Mouse (Mus musculus) hindbrain, embryonic 12.5 days (tissue): ENCODE data around the gene Tapbpl. TPM values are rescaled to one million over a fixed set of nuclear protein-coding genes. Genes with fewer than 3 reads are reported as not detected.

Source experiments
- ATAC-seq: fragments of 200-750 bp; cut with Nextera tagmentation; 2 replicates; pipeline ENCODE4 v1.8.0; 2017; ENCODE audit warnings: moderate TSS enrichment; ENCODE audit not compliant: low FRiP score
- H3K27ac ChIP-seq: fragments of 300-500 bp; sonication (generic); 2 replicates; pipeline ENCODE4 v1.5.1; 2016; ENCODE audit warnings: mild to moderate bottlenecking
- H3K27me3 ChIP-seq: fragments of 300-500 bp; sonication (generic); 2 replicates; pipeline ENCODE4 v1.6.1; 2016; ENCODE audit warnings: mild to moderate bottlenecking
- H3K36me3 ChIP-seq: fragments of 300-500 bp; sonication (generic); 2 replicates; pipeline ENCODE4 v1.6.1; 2016; ENCODE audit warnings: mild to moderate bottlenecking
- H3K4me1 ChIP-seq: fragments of 300-500 bp; sonication (generic); 2 replicates; pipeline ENCODE4 v1.6.1; 2016
- H3K4me2 ChIP-seq: fragments of 300-500 bp; sonication (generic); replicated peaks from 2 replicates; pipeline ENCODE4 v1.6.1; 2016; ENCODE audit warnings: mild to moderate bottlenecking
- H3K4me3 ChIP-seq: fragments of 300-500 bp; sonication (generic); 2 replicates; pipeline ENCODE4 v1.5.1; 2016; ENCODE audit warnings: mild to moderate bottlenecking
- H3K9ac ChIP-seq: fragments of 300-500 bp; sonication (generic); 2 replicates; pipeline ENCODE4 v1.6.1; 2016; ENCODE audit warnings: mild to moderate bottlenecking, moderate library complexity
- H3K9me3 ChIP-seq: fragments of 300-500 bp; sonication (generic); replicated peaks from 2 replicates; pipeline ENCODE4 v1.6.1; 2016; ENCODE audit warnings: mild to moderate bottlenecking
- WGBS: fragments of 180-500 bp; shearing (Covaris S2); methylation state at CpG from one replicate; pipeline ENCODE4 v1.1.7; 2016; 5-methylcytosine and 5-hydroxymethylcytosine counted together
- polyA plus RNA-seq: library from polyadenylated mRNA; unstranded; fragments of >200 nt; fragmentation: Nextera tagmentation; extraction: Ambion mirVana; gene quantifications from 2 replicates; pipeline ENCODE4 v1.2.1, GENCODE M21; 2016

Tapbpl gene
- polyA plus RNA-seq, 1 experiment from 2014 or later: 2.5 TPM

DNA sequence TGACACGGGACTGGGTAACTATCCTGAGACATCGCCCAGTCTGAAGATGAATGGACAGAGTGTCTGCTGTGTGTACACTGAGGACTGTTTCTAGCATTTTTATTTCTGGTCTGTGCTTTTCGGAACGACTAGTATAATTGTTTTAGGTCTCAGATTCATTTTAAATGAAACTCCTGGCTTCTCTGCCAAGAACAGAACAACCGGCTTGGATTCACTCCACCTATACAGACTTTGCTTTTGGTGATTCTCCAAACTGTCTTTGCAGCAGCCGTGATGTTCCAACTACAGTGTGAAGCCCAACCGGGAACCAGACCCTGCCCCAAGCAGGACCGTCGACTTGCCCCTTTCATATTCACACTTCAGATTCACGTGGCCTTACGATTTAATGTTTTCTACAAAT, 13.8 kb downstream of the Tapbpl start:
- no peak for ATAC-seq
- H3K27ac ChIP-seq: no peak overlapping the region
- H3K9me3 ChIP-seq: no peaks in the 10 kb centered on the region
- no peak overlapping the region for H3K9ac ChIP-seq
- peaks cover 7% of the 10 kb centered on the region; the same call in 1 of the 2 replicates for H3K4me1 ChIP-seq
- H3K4me3 ChIP-seq: no peak overlapping the region
- H3K4me2 ChIP-seq: no peak overlapping the region
- peaks cover 16% of the 10 kb centered on the region for H3K27me3 ChIP-seq
- no peaks in the 10 kb centered on the region for H3K36me3 ChIP-seq
- WGBS: 92% methylated on average over 11 of the region's 11 CpGs

GRCm38 (mm10) chr6:125216898-125217297, 14.8 kb downstream of the Tapbpl start:
- Histone ChIP-seq H3K9me3 (no peaks in the 10 kb centered on the region), H3K4me1 (peaks cover 7% of the 10 kb centered on the region; the same call in 1 of the 2 replicates), H3K4me3 (no peak overlapping the region), H3K9ac (no peak overlapping the region), H3K36me3 (no peaks in the 10 kb centered on the region), H3K27me3 (peaks cover 25% of the 10 kb centered on the region), H3K27ac (no peak overlapping the region), H3K4me2 (no peak overlapping the region)
- ATAC-seq: no peak
- 88% methylated on average over 2 of the region's 2 CpGs for WGBS

- no peaks in the 10 kb centered on the region for H3K9me3 ChIP-seq
- peak; percentile 97 for ATAC-seq
- WGBS: under 1% methylated on average over 48 of the region's 48 CpGs
- H3K9ac ChIP-seq: peak within 1 kb of the TSS; percentile 70
- peak within 1 kb of the TSS; percentile 79 for H3K4me2 ChIP-seq
- H3K4me1 ChIP-seq: peaks cover 7% of the 10 kb centered on the region; the same call in 1 of the 2 replicates
- peak within 1 kb of the TSS; percentile 64 for H3K27ac ChIP-seq
- H3K4me3 ChIP-seq: peak within 1 kb of the TSS; percentile 50
- peaks cover 25% of the 10 kb centered on the region for H3K27me3 ChIP-seq
- no peaks in the 10 kb centered on the region for H3K36me3 ChIP-seq
Measured at GRCm38 (mm10) chr6:125215148-125215954, 16.3 kb downstream of the Tapbpl start, which contains the start of gene Vamp1. Vamp1 (plus strand) TSS chr6:125215551.

GRCm38 (mm10) chr6:125213715-125214114, 17.9 kb downstream of the Tapbpl start:
- no peaks in the 10 kb centered on the region for H3K36me3 ChIP-seq
- H3K4me3 ChIP-seq: no peak overlapping the region
- peaks cover 7% of the 10 kb centered on the region; the same call in 1 of the 2 replicates for H3K4me1 ChIP-seq
- no peak overlapping the region for H3K9ac ChIP-seq
- H3K9me3 ChIP-seq: no peaks in the 10 kb centered on the region
- no peak for ATAC-seq
- WGBS: 77% methylated on average over 6 of the region's 6 CpGs
- no peak overlapping the region for H3K4me2 ChIP-seq
- no peak overlapping the region for H3K27ac ChIP-seq
- H3K27me3 ChIP-seq: peaks cover 25% of the 10 kb centered on the region

DNA sequence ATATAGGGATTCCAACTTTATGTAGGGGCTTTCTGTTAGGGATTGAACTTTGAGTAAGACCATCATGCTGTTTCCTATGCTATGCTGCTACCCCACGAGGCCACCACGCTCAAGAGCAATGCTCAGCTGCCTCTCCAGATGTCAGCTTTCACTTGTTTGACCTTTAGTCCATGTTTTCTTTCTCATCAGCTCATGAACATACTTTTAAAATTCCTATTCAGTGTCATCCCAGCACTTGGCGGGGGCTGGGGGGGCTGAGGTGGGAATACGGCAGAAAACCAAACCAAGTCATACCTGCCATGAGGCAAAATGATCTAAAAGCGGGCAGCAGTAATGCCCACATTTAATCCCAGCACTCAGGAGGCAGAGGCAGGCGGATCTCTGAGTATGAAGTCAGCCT, 18.5 kb downstream of the Tapbpl start:
- H3K27ac ChIP-seq: no peak overlapping the region
- H3K9me3 ChIP-seq: no peaks in the 10 kb centered on the region
- H3K36me3 ChIP-seq: no peaks in the 10 kb centered on the region
- H3K4me3 ChIP-seq: no peak overlapping the region
- H3K27me3 ChIP-seq: peaks cover 25% of the 10 kb centered on the region
- peaks cover 7% of the 10 kb centered on the region; the same call in 1 of the 2 replicates for H3K4me1 ChIP-seq
- H3K9ac ChIP-seq: no peak overlapping the region
- no peak for ATAC-seq
- H3K4me2 ChIP-seq: no peak overlapping the region
- WGBS: 71% methylated on average over 6 of the region's 6 CpGs

DNA sequence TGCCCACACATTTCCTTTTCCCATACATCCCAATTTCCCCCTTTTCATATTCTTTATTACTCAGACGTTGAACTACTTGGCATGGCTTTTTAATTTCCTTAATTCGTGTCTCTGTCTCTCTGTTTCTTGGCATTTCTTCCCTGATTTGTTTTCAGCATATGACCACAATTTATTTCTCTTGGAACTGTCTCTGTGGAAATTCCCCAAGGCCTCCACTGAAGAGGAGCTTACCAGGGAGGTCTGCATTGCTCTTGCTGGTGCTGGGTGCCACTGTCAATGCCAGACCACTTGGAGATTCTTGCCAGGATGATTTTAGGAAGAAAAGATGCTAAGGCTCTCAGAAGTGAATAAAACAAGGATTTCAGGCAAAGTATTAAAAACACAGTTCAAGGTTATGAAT, 19.0 kb downstream of the Tapbpl start:
- Histone ChIP-seq H3K27ac (no peak overlapping the region), H3K4me2 (no peak overlapping the region), H3K9ac (no peak overlapping the region), H3K27me3 (peaks cover 25% of the 10 kb centered on the region), H3K36me3 (no peaks in the 10 kb centered on the region), H3K9me3 (no peaks in the 10 kb centered on the region), H3K4me1 (peaks cover 7% of the 10 kb centered on the region; the same call in 1 of the 2 replicates), H3K4me3 (no peak overlapping the region)
- no peak for ATAC-seq
- 56% methylated on average over 2 of the region's 2 CpGs for WGBS

DNA sequence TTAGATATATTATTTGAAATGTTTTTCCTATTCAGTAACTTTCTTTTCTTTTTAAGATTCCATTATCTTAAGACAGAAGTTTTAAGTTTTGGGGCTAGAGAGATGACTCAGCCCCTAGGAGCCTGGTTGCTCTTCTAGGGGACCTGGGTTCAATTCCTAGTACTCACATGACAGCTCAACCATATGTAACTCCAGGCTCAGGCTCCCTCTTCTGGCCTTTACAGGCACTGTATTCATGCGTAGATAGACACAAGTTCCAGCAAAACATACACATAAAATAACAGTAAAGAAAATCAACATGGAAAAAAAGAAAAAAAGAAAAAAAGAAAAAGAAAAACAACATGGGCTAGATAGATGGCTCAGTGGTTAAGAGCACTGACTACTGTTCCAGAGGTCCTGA, 21.2 kb downstream of the Tapbpl start:
- WGBS: 80% methylated on average over 1 of the region's 1 CpGs
- Histone ChIP-seq H3K9me3 (no peaks in the 10 kb centered on the region), H3K9ac (no peak overlapping the region), H3K27me3 (peaks cover 17% of the 10 kb centered on the region), H3K4me2 (no peak overlapping the region), H3K4me1 (no peaks in the 10 kb centered on the region), H3K4me3 (no peak overlapping the region), H3K36me3 (no peaks in the 10 kb centered on the region), H3K27ac (no peak overlapping the region)
- ATAC-seq: no peak

GRCm38 (mm10) chr6:125197166-125197565, 34.5 kb downstream of the Tapbpl start:
- 85% methylated on average over 5 of the region's 5 CpGs for WGBS
- 0 out of 2 replicates have a peak overlapping the region, but pooled peaks have one; percentile 5 for H3K9ac ChIP-seq
- H3K4me3 ChIP-seq: no peak overlapping the region
- ATAC-seq: no peak
- no peak overlapping the region for H3K4me2 ChIP-seq
- H3K27ac ChIP-seq: no peak overlapping the region
- no peaks in the 10 kb centered on the region for H3K27me3 ChIP-seq
- H3K36me3 ChIP-seq: peaks cover 16% of the 10 kb centered on the region
- H3K9me3 ChIP-seq: no peaks in the 10 kb centered on the region
- H3K4me1 ChIP-seq: peaks cover 11% of the 10 kb centered on the region

GRCm38 (mm10) chr6:125196301-125196700, 35.4 kb downstream of the Tapbpl start:
- WGBS: 52% methylated on average over 3 of the region's 3 CpGs
- Histone ChIP-seq H3K9ac (no peak overlapping the region), H3K27me3 (no peaks in the 10 kb centered on the region), H3K27ac (no peak overlapping the region), H3K4me1 (peaks cover 11% of the 10 kb centered on the region), H3K9me3 (no peaks in the 10 kb centered on the region), H3K36me3 (peaks cover 16% of the 10 kb centered on the region), H3K4me3 (no peak overlapping the region), H3K4me2 (no peak overlapping the region)
- no peak for ATAC-seq

GRCm38 (mm10) chr6:125195541-125196075, 36.1 kb downstream of the Tapbpl start:
- Histone ChIP-seq H3K9me3 (no peaks in the 10 kb centered on the region), H3K27ac (no peak overlapping the region), H3K27me3 (no peaks in the 10 kb centered on the region), H3K9ac (no peak overlapping the region), H3K36me3 (peaks cover 16% of the 10 kb centered on the region), H3K4me1 (peaks cover 11% of the 10 kb centered on the region), H3K4me3 (no peak overlapping the region), H3K4me2 (no peak overlapping the region)
- ATAC-seq: no peak
- 36% methylated on average over 1 of the region's 1 CpGs for WGBS

- no peak for ATAC-seq
- H3K27ac ChIP-seq: no peak overlapping the region
- H3K9ac ChIP-seq: no peak overlapping the region
- H3K36me3 ChIP-seq: peaks cover 24% of the 10 kb centered on the region
- WGBS: 82% methylated on average over 7 of the region's 7 CpGs
- H3K4me2 ChIP-seq: 0 out of 2 replicates have a peak overlapping the region, but pooled peaks have one; percentile 66
- peaks cover 14% of the 10 kb centered on the region for H3K4me1 ChIP-seq
- no peak overlapping the region for H3K4me3 ChIP-seq
- H3K27me3 ChIP-seq: no peaks in the 10 kb centered on the region
- H3K9me3 ChIP-seq: no peaks in the 10 kb centered on the region
Measured at GRCm38 (mm10) chr6:125193390-125193789, 38.3 kb downstream of the Tapbpl start.

GRCm38 (mm10) chr6:125192841-125193240, 38.8 kb downstream of the Tapbpl start:
- Histone ChIP-seq H3K9ac (peak overlapping the region; percentile 78), H3K4me1 (peaks cover 14% of the 10 kb centered on the region), H3K27me3 (no peaks in the 10 kb centered on the region), H3K4me2 (peak overlapping the region; percentile 66), H3K9me3 (no peaks in the 10 kb centered on the region), H3K36me3 (peaks cover 30% of the 10 kb centered on the region), H3K27ac (peak overlapping the region; percentile 99; the same call in 1 of the 2 replicates), H3K4me3 (peak overlapping the region; percentile 64)
- WGBS: 41% methylated on average over 5 of the region's 5 CpGs
- no peak for ATAC-seq
